Mouse (Mus musculus) embryonic facial prominence, embryonic 15.5 days (tissue): Measurements from ENCODE around the gene Ano9. TPM values are rescaled to one million over a fixed set of nuclear protein-coding genes. Genes with fewer than 3 reads are reported as not detected.

ENCODE experiments used
- ATAC-seq: fragments of 200-750 bp; cut with Nextera tagmentation; 2 replicates; pipeline ENCODE4 v1.8.0; 2017; ENCODE audit warnings: low read depth, moderate TSS enrichment; ENCODE audit not compliant: insufficient number of reproducible peaks, low FRiP score, low TSS enrichment
- H3K27ac ChIP-seq: fragments of 300-500 bp; sonication (generic); replicated peaks from 2 replicates; pipeline ENCODE4 v1.5.1; 2015; ENCODE audit warnings: mild to moderate bottlenecking, inconsistent platforms
- H3K27me3 ChIP-seq: fragments of 300-500 bp; sonication (generic); 2 replicates; pipeline ENCODE4 v1.6.1; 2015; ENCODE audit warnings: inconsistent platforms
- H3K36me3 ChIP-seq: fragments of 300-500 bp; sonication (generic); 2 replicates; pipeline ENCODE4 v1.6.1; 2015; ENCODE audit warnings: mild to moderate bottlenecking, inconsistent platforms
- H3K4me1 ChIP-seq: fragments of 300-500 bp; sonication (generic); 2 replicates; pipeline ENCODE4 v1.6.1; 2015; ENCODE audit warnings: inconsistent platforms
- H3K4me2 ChIP-seq: fragments of 300-500 bp; sonication (generic); replicated peaks from 2 replicates; pipeline ENCODE4 v1.6.1; 2015; ENCODE audit warnings: mild to moderate bottlenecking, inconsistent platforms
- H3K4me3 ChIP-seq: fragments of 300-500 bp; sonication (generic); replicated peaks from 2 replicates; pipeline ENCODE4 v1.5.1; 2015; ENCODE audit warnings: mild to moderate bottlenecking, inconsistent platforms
- H3K9ac ChIP-seq: fragments of 300-500 bp; sonication (generic); 2 replicates; pipeline ENCODE4 v1.6.1; 2015; ENCODE audit warnings: inconsistent platforms
- H3K9me3 ChIP-seq: fragments of 300-500 bp; sonication (generic); replicated peaks from 2 replicates; pipeline ENCODE4 v1.6.1; 2016; ENCODE audit warnings: inconsistent platforms
- WGBS: fragments of 180-500 bp; shearing (Covaris S2); methylation state at CpG from one replicate; pipeline ENCODE4 v1.1.7; 2015; 5-methylcytosine and 5-hydroxymethylcytosine counted together
- polyA plus RNA-seq: library from polyadenylated mRNA; unstranded; fragments of >200 nt; fragmentation: Nextera tagmentation; extraction: Ambion mirVana; gene quantifications from 2 replicates; pipeline ENCODE4 v1.2.1, GENCODE M21; 2015

The Ano9 gene
- polyA plus RNA-seq, 1 experiment from 2014 or later: 20.7 TPM

DNA sequence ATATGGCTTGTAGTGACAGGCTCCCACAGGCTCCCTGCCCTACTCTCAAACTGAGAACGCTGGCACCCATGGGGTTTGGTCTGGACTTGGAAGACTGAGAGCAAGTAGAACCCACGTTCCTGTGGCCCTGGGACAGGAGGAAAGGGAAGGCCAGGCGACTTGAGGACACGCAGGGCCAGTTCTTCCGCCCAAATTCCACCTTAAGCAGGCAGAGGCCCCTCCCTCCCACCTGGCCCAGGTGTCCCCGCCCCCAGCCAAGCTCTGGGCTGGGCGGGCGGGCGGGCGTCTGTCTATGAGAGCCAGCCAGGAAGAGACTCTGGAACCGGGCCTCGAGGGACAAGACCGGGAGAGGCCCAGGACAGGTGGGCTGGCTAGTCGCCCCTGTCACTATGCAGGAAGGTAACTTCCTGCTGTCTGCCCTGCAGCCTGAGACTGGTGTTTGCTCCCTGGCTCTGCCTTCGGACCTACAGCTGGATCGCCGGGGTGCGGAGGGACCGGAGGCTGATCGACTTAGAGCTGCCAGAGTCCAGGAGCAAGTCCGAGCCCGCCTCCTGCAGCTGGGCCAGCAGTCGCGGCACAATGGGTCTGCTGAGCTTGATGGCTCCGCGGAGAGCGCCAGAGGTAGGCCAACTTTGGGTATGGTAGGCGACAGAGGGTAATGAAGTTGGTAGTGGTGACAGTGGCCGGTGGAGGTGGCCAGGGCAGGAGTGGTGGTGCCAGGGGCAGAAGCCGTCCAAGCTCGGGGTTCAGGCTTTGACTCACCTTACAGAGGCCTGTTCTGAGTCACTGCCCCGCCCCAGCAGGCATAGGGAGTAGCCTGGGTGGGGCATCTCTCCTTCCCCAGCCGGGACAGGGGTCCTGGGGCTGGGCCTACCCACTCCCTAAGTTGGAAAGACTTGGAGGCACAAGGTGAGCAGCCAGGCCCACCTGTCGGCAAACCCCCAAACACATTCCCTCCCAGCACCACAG lies 37.8 kb downstream of the Ano9 start:
- 17% methylated on average over 34 of the region's 34 CpGs for WGBS
- Histone ChIP-seq H3K36me3 (peaks cover 5% of the 10 kb centered on the region; the same call in 1 of the 2 replicates), H3K27me3 (no peaks in the 10 kb centered on the region), H3K4me2 (peak overlapping the region; percentile 41), H3K4me1 (peaks cover 3% of the 10 kb centered on the region; the same call in 1 of the 2 replicates), H3K4me3 (peak overlapping the region; percentile 44), H3K27ac (peak overlapping the region; percentile 84), H3K9ac (peak overlapping the region; percentile 37; the same call in 1 of the 2 replicates), H3K9me3 (no peaks in the 10 kb centered on the region)
- ATAC-seq: peak; percentile 31; the same call in 1 of the 2 replicates

DNA sequence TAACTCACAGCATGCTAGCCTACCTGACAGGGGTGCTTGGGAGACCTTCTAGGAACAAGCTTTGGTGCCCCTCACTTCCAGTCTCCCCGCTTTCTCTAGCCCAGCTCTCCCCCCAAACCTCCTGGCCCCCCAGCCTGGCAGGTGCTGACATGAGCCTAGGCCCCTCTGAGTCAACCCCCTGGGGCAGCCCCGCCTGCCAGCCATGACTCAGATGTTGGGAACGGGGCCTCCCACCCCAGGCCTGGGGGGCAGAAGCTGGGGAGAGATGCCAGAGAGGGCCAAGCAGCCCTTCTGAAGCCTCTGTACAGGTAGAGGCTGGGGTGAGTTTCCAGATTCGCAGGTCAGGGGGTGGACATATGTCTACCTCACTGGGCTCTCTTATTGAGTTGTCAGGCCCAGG lies 38.7 kb downstream of the Ano9 start:
- Histone ChIP-seq H3K36me3 (peaks cover 5% of the 10 kb centered on the region; the same call in 1 of the 2 replicates), H3K4me3 (peak overlapping the region; percentile 44), H3K27ac (peak overlapping the region; percentile 84), H3K9ac (no peak overlapping the region), H3K9me3 (no peaks in the 10 kb centered on the region), H3K4me1 (peaks cover 3% of the 10 kb centered on the region; the same call in 1 of the 2 replicates), H3K27me3 (no peaks in the 10 kb centered on the region), H3K4me2 (peak overlapping the region; percentile 41)
- WGBS: 54% methylated on average over 4 of the region's 4 CpGs
- ATAC-seq: 0 out of 2 replicates have a peak, but pooled peaks have one; percentile 40

DNA sequence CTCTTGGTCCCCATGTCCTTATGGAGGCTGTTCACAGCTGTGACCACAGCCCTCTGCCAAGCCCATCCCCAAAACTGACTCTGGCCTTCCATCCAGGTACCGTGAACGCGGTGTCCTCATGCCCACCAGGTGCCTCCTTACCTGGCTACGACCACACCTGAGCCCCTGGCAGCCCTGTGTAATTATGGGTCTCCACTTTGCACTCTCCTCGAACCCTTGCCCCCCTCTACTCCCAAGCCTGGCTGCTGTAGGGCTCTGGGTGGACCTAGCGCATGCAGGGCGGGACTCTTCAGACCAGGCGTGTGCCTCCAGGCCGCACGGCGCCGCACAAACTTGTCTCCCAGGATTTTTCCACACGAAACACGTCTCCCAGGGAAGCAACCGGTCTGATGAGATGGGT lies 39.8 kb downstream of the Ano9 start, which contains the start of gene Pkp3:
Gene Pkp3 (plus strand): TSS at position 378 of the 400 bp plus-strand sequence.
- 78% methylated on average over 15 of the region's 15 CpGs for WGBS
- peak within 1 kb of the TSS; percentile 41 for H3K4me2 ChIP-seq
- H3K27me3 ChIP-seq: no peaks in the 10 kb centered on the region
- ATAC-seq: no peak
- peaks cover 1% of the 10 kb centered on the region; the same call in 1 of the 2 replicates for H3K36me3 ChIP-seq
- H3K27ac ChIP-seq: peak within 1 kb of the TSS; percentile 84
- peak within 1 kb of the TSS; percentile 44 for H3K4me3 ChIP-seq
- H3K9me3 ChIP-seq: no peaks in the 10 kb centered on the region
- H3K9ac ChIP-seq: no peak within 1 kb of the TSS
- peaks cover 3% of the 10 kb centered on the region; the same call in 1 of the 2 replicates for H3K4me1 ChIP-seq

DNA sequence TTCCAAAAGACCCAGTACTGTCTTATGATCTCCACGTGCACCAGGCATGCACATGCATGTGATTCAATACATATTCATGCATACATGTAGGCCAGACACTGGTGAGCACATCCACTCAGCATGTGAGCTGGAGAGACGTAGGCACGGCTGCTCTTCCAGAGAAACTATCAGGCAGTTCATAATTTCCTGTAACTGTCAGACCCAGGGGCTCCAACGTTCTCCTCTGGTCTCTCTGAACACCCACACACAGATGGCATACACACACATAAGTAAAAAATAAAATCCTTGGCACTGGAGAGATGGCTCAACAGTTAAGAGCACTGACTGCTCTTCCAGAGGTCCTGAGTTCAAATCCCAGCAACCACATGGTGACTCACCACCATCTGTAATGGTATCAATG lies 43.8 kb downstream of the Ano9 start:
- Histone ChIP-seq H3K36me3 (no peaks in the 10 kb centered on the region), H3K4me3 (no peak overlapping the region), H3K27ac (no peak overlapping the region), H3K27me3 (peaks cover 20% of the 10 kb centered on the region), H3K9me3 (no peaks in the 10 kb centered on the region), H3K4me2 (no peak overlapping the region), H3K4me1 (peaks cover 18% of the 10 kb centered on the region), H3K9ac (no peak overlapping the region)
- no peak for ATAC-seq
- WGBS: 68% methylated on average over 4 of the region's 4 CpGs

DNA sequence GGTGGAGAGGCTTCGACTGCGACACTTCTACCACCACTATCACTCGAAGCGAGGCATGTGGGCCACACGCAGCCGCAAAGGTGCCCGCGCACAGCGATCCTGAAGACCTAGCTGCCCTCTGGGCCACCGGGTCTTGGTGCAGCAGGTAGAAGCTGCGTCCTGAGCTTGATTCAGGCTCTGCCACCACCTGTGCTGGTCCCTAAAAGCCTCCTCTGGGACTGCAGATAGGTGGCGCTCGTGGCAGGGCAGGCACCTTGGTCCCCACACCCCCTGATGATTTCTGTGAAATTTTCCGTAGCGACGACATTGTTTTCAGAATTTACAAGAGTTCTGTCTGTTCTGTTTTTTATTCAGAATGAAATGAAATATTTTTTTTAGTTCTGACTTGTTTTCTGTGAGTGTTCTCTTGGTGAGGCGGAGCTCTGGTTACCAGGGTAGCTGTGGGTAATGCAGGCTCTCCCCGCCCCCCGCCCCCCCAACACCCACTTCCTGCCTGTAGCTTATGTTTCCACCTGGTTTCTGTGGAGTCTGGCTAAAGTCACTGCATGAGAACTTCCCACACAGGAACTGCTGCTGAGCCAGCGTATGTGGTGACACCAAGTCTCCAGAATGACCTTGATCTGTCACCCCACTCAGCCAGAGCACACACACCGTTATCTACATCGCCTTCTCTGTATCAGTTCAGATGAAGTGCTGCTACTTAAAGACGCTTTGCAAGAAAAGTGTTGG lies 45.4 kb downstream of the Ano9 start:
- H3K4me1 ChIP-seq: peaks cover 18% of the 10 kb centered on the region
- no peak overlapping the region for H3K9ac ChIP-seq
- H3K27ac ChIP-seq: no peak overlapping the region
- WGBS: 27% methylated on average over 23 of the region's 23 CpGs
- no peak overlapping the region for H3K4me3 ChIP-seq
- no peaks in the 10 kb centered on the region for H3K9me3 ChIP-seq
- H3K27me3 ChIP-seq: peaks cover 20% of the 10 kb centered on the region
- no peak for ATAC-seq
- peak overlapping the region; percentile 21; the same call in 1 of the 2 replicates for H3K4me2 ChIP-seq
- 0 out of 2 replicates have a peak, but pooled peaks cover 6% of the 10 kb centered on the region for H3K36me3 ChIP-seq

DNA sequence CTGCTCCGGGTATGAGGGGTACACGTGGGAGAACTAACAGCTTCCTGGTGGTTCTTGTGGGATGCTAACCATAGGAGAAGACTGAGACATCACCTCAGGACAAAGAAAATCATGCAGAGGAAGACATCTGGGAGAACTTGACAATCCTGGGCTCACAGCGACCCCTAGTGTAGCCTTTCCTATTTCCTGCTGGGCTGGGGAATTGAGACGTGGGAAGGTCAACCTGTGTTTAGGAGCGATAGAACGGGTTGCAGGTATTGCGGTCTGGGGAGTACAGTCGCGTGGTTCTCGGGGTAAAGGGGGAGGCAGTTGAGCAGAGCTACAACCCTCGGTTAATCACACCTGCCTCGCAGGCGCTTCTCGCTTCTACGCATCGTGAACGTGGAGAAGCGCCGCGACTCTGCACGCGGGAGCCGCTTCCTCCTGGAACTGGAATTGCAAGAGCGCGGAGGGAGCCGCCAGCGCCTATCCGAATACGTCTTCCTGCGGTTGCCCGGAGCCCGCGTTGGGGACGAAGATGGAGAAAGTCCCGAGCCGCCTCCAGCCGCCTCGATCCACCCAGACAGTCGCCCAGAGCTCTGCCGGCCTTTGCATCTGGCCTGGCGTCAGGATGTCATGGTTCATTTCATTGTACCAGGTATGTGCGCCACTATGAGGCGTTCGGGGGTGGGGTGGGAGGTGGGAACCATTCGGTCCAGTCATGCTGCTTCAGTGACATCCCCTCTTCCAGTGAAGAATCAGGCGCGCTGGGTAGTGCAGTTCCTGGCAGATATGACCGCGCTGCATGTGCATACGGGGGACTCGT lies 47.3 kb downstream of the Ano9 start:
- 1% methylated on average over 51 of the region's 51 CpGs for WGBS
- ATAC-seq: no peak; the same call in 1 of the 2 replicates
- Histone ChIP-seq H3K9ac (0 out of 2 replicates have a peak overlapping the region, but pooled peaks have one; percentile 15), H3K27me3 (peaks cover 20% of the 10 kb centered on the region), H3K27ac (no peak overlapping the region), H3K9me3 (no peaks in the 10 kb centered on the region), H3K4me3 (peak overlapping the region; percentile 34), H3K4me2 (peak overlapping the region; percentile 80), H3K4me1 (peaks cover 18% of the 10 kb centered on the region), H3K36me3 (peaks cover 11% of the 10 kb centered on the region; the same call in 1 of the 2 replicates)

DNA sequence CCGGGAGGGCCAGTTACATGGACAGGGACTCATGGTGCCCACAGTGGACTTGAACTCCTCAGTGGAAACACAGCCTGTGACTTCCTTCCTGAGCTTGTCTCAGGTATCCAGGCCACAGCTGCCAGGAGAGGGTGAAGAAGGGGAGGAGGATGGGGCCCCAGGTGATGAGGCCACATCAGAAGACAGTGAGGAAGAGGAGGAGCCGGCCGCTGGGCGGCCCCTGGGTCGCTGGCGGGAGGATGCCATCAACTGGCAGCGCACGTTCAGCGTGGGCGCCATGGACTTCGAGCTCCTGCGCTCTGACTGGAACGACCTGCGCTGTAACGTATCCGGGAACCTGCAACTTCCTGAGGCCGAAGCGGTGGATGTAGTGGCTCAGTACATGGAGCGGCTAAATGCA lies 49.3 kb downstream of the Ano9 start:
- H3K9me3 ChIP-seq: no peaks in the 10 kb centered on the region
- no peak for ATAC-seq
- 79% methylated on average over 19 of the region's 19 CpGs for WGBS

DNA sequence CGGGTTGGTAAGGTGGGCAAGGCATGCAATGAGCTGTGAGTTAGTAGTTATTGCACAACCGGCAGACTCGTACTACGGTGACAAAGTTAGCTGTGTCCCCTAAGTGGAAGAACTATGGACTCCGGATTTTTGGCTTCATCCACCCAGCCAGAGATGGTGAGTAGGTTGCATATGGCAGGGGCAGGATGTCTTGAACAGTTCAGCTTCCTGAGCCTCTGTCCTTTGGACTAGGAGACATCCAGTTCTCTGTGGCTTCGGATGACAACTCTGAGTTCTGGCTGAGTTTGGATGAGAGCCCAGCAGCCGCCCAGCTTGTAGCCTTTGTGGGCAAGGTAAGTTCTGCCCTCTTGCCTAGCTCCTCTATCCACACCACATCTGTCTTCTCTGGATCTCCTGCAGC lies 53.0 kb downstream of the Ano9 start:
- H3K9me3 ChIP-seq: no peaks in the 10 kb centered on the region
- no peak for ATAC-seq

More for the DNA sequence above, 49.3 kb downstream of the Ano9 start:
- Histone ChIP-seq H3K9ac (no peak overlapping the region), H3K4me1 (peaks cover 18% of the 10 kb centered on the region), H3K27me3 (peaks cover 20% of the 10 kb centered on the region), H3K36me3 (peaks cover 21% of the 10 kb centered on the region; the same call in 1 of the 2 replicates), H3K27ac (no peak overlapping the region), H3K4me2 (no peak overlapping the region), H3K4me3 (no peak overlapping the region)

DNA sequence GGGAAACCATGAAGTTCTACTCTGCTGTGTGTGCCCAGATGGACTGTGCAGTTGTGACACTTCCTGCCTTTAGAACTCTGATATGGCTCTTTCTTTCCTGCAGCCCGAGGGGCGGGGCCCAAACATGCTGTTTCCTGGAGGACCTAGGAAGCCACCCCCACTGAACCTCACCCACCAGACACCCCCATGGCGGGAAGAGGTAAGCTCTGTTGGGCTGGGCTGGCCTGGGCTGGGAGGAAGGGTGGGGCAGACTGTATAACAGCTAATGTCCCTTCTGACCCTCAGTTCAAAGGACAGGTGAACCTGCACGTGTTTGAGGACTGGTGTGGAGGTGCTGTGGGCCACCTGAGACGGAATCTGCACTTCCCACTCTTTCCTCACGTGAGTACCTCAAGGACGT lies 53.4 kb downstream of the Ano9 start:
- Histone ChIP-seq H3K9me3 (no peaks in the 10 kb centered on the region), H3K27ac (no peak overlapping the region), H3K4me1 (peaks cover 14% of the 10 kb centered on the region), H3K9ac (no peak overlapping the region), H3K36me3 (peaks cover 21% of the 10 kb centered on the region; the same call in 1 of the 2 replicates), H3K27me3 (no peaks in the 10 kb centered on the region), H3K4me2 (no peak overlapping the region), H3K4me3 (no peak overlapping the region)
- ATAC-seq: no peak
- 77% methylated on average over 7 of the region's 7 CpGs for WGBS

More for the DNA sequence above, 53.0 kb downstream of the Ano9 start:
- no peak overlapping the region for H3K27ac ChIP-seq
- 89% methylated on average over 7 of the region's 7 CpGs for WGBS
- H3K27me3 ChIP-seq: 0 out of 2 replicates have a peak, but pooled peaks cover under 1% of the 10 kb centered on the region
- no peak overlapping the region for H3K4me2 ChIP-seq
- peaks cover 14% of the 10 kb centered on the region for H3K4me1 ChIP-seq
- H3K4me3 ChIP-seq: no peak overlapping the region
- H3K36me3 ChIP-seq: peaks cover 21% of the 10 kb centered on the region; the same call in 1 of the 2 replicates
- H3K9ac ChIP-seq: no peak overlapping the region

DNA sequence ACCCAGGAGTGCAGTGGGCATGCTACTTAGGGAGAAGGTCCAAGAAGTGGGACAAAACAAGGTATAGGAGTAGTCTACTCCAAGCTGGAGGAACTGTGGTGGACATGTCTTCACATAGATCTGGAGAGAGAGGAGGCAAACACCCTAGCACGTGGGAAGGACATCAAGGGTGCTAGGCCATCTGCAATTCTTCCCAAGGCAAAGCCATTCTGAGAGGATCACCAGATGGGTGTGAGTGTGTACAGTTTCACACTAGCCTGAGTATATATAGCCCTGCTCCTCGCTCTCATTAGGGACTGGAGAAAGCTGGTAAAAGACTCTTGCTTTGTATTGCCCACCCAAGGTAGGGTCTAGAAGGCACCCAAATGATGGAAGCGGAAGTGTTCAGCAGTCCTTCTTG lies 54.3 kb downstream of the Ano9 start:
- H3K4me3 ChIP-seq: no peak overlapping the region
- H3K9ac ChIP-seq: no peak overlapping the region
- no peak overlapping the region for H3K4me2 ChIP-seq
- no peaks in the 10 kb centered on the region for H3K9me3 ChIP-seq
- H3K27me3 ChIP-seq: no peaks in the 10 kb centered on the region
- no peak for ATAC-seq
- H3K4me1 ChIP-seq: peaks cover 14% of the 10 kb centered on the region
- 93% methylated on average over 3 of the region's 3 CpGs for WGBS
- peaks cover 21% of the 10 kb centered on the region; the same call in 1 of the 2 replicates for H3K36me3 ChIP-seq
- H3K27ac ChIP-seq: no peak overlapping the region
